Mouse (Mus musculus) heart, postnatal 0 days (tissue): ENCODE data around the gene Plcb1.

ENCODE experiments used
- CTCF ChIP-seq: IDR thresholded peaks from 2 replicates; pipeline ENCODE4 v1.5.1; 2016; ENCODE audit warnings: antibody characterized with exemption, control low read depth, low read depth
- EP300 ChIP-seq: IDR thresholded peaks from 2 replicates; pipeline ENCODE4 v1.6.1; 2016; ENCODE audit warnings: antibody characterized with exemption, low read depth

- TF ChIP-seq EP300: no peak
- TF ChIP-seq CTCF: no peak
Measured at GRCm38 (mm10) chr2:135518956-135519355, 733.1 kb downstream of the Plcb1 start.
